Mouse (Mus musculus): ENCODE data around the gene Cfap221. TPM values are rescaled to one million over a fixed set of nuclear protein-coding genes. Genes with fewer than 3 reads are reported as not detected.

Cfap221 gene
- total and polyA plus RNA-seq, 3 experiments = not detected

DNA sequence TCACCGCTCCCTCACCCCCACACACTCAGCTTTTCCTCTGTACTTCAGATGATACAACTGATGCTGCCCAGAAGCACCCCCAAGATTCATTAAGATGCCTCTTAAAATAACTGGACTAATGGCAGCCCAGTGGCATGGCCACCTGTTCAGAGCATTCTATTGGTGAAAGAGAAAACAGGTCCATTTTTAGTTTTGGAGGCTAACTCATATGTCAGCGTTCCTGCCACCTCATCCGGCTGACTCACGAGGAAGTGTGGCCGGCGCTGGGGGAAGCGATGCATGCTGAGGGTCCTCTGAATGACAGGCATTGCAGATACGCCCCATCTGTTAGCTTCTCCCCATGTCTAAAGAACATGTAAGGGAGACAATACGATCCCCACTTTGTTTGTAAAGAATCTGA is 41.6 kb upstream of the Cfap221 start:
- Histone ChIP-seq H3K27me3 (ENCODE audit: control insufficient read depth in 1 of 2, insufficient read depth in 2 of 2, low read length in 2 of 2) (no peaks in the 10 kb centered on the region), H3K4me3 (ENCODE audit: control insufficient read depth in 1 of 2, insufficient read depth in 1 of 2, low read depth in 2 of 2, low read length in 2 of 2) (no peak overlapping the region), H3K79me2 (ENCODE audit: control insufficient read depth, insufficient read depth, low read length, poor library complexity) (no peaks in the 10 kb centered on the region), H3K36me3 (ENCODE audit: control insufficient read depth in 1 of 2, insufficient read depth in 2 of 2, low read length in 2 of 2) (no peaks in the 10 kb centered on the region), H3K9ac (ENCODE audit: control insufficient read depth, low read depth, low read length, poor library complexity, severe bottlenecking) (no peak overlapping the region), H3K9me3 (replicated peaks; ENCODE audit: insufficient read depth, low read length) (no peaks in the 10 kb centered on the region), H3K4me1 (ENCODE audit: control insufficient read depth in 1 of 2, insufficient read depth in 2 of 2, low read length in 2 of 2) (no peaks in the 10 kb centered on the region), H3K27ac (ENCODE audit: control insufficient read depth, low read depth, low read length) (no peak overlapping the region)
- no peak for TF ChIP-seq POLR2AphosphoS5 (IDR thresholded peaks at IDR 0.05; ENCODE audit: borderline replicate concordance, low read depth, low read length)
- TF ChIP-seq ZKSCAN1 (IDR thresholded peaks at IDR 0.05; ENCODE audit: low read depth, low read length) = no peak
- TF ChIP-seq TAL1 (IDR thresholded peaks at IDR 0.05; ENCODE audit: low read length) = no peak
- TF ChIP-seq ZNF384 (IDR thresholded peaks at IDR 0.05; ENCODE audit: low read depth, low read length) = no peak
- no peak for TF ChIP-seq SIN3A (IDR thresholded peaks at IDR 0.05; ENCODE audit: low read length)
- no peak for TF ChIP-seq POLR2AphosphoS2 (IDR thresholded peaks at IDR 0.05; ENCODE audit: low read length)
- TF ChIP-seq NRF1 (IDR thresholded peaks at IDR 0.05; ENCODE audit: insufficient read depth, low read depth, low read length, poor library complexity, severe bottlenecking) = no peak
- TF ChIP-seq EP300 (IDR thresholded peaks at IDR 0.05; ENCODE audit: low read depth in 1 of 2, low read length in 2 of 2) = no peak
- TF ChIP-seq CHD2 (IDR thresholded peaks at IDR 0.05; ENCODE audit: low read length) = no peak
- no peak for TF ChIP-seq MAZ (IDR thresholded peaks at IDR 0.05; ENCODE audit: low read depth, low read length)
- TF ChIP-seq TBP (IDR thresholded peaks at IDR 0.05; ENCODE audit: low read depth, low read length) = no peak
- TF ChIP-seq ZC3H11A (IDR thresholded peaks at IDR 0.05; ENCODE audit: low read depth, low read length) = no peak
- TF ChIP-seq MXI1 (IDR thresholded peaks at IDR 0.05; ENCODE audit: low read depth, low read length) = no peak
- TF ChIP-seq HCFC1 (IDR thresholded peaks at IDR 0.05; ENCODE audit: low read depth, low read length) = no peak
- no peak for TF ChIP-seq USF1 (IDR thresholded peaks at IDR 0.05; ENCODE audit: low read depth, low read length)
- TF ChIP-seq CTCF (IDR thresholded peaks at IDR 0.05 in 2 of 3, conservative IDR thresholded peaks at IDR 0.05 in 1 of 3; ENCODE audit: control insufficient read depth in 1 of 3, insufficient read depth in 1 of 3, low read depth in 2 of 3, low read length in 3 of 3, poor library complexity in 1 of 3, severe bottlenecking in 1 of 3) = no peak
- TF ChIP-seq USF2 (IDR thresholded peaks at IDR 0.05; ENCODE audit: borderline replicate concordance in 1 of 2, insufficient read depth in 1 of 2, low read depth in 1 of 2, low read length in 2 of 2) = no peak
- TF ChIP-seq MEF2A (IDR thresholded peaks at IDR 0.05; ENCODE audit: extremely low read depth, insufficient replicate concordance, low read depth, low read length, poor library complexity, severe bottlenecking) = no peak
- DNase-seq (ENCODE audit: low read depth, low spot score) = no peak

DNA sequence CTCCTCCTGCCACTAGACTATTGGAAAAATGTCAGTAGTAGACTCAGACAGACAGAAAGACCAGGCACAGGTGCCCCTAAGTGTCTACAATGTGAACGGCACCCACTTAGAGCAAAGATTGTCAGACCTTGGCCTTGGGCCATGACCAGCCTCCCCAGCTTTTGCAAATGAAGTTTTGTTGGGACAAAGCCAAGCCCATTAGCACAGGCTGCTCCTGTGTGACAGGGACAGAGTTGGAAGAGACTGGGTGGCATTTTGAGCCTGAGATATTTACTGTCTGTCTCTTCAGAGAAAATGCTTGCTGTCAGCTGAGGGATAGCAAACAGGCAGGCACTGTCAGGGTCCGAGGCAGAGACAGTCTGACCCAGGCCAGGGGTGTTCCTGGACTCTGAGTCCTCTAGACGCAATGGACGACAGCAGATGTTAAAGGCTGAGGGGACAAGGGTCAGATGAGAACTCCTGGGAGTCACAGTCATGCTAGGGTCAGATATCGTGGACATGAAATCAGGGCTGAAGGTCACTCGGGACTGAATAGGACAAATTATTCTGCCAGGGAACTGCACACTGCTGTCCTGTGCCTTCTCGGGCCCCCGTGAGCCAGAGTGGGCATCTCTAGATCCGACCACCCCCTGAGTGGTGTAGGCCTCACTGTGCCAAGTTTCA is 40.1 kb upstream of the Cfap221 start:
- H3K4me3 ChIP-seq (ENCODE audit: control insufficient read depth in 1 of 2, insufficient read depth in 1 of 2, low read depth in 2 of 2, low read length in 2 of 2) = no peak overlapping the region
- TF ChIP-seq MEF2A (IDR thresholded peaks at IDR 0.05; ENCODE audit: extremely low read depth, insufficient replicate concordance, low read depth, low read length, poor library complexity, severe bottlenecking) (no peak), EP300 (IDR thresholded peaks at IDR 0.05; ENCODE audit: low read depth in 1 of 2, low read length in 2 of 2) (no peak), MAFK (IDR thresholded peaks at IDR 0.05; ENCODE audit: borderline replicate concordance, low read depth, low read length) (no peak), SIN3A (IDR thresholded peaks at IDR 0.05; ENCODE audit: low read length) (no peak), MAX (IDR thresholded peaks at IDR 0.05; ENCODE audit: low read length) (no peak), POLR2AphosphoS5 (IDR thresholded peaks at IDR 0.05; ENCODE audit: borderline replicate concordance, low read depth, low read length) (no peak), MXI1 (IDR thresholded peaks at IDR 0.05; ENCODE audit: low read depth, low read length) (no peak), NELFE (IDR thresholded peaks at IDR 0.05; ENCODE audit: low read depth, low read length) (no peak), USF2 (IDR thresholded peaks at IDR 0.05; ENCODE audit: borderline replicate concordance in 1 of 2, insufficient read depth in 1 of 2, low read depth in 1 of 2, low read length in 2 of 2) (no peak), UBTF (IDR thresholded peaks at IDR 0.05; ENCODE audit: borderline replicate concordance, insufficient read depth, low read depth, low read length) (no peak), POLR2A (IDR thresholded peaks at IDR 0.05; ENCODE audit: control insufficient read depth in 1 of 2, insufficient read depth in 1 of 2, low read depth in 1 of 2, low read length in 2 of 2, poor library complexity in 1 of 2) (no peak)
- H3K9ac ChIP-seq (ENCODE audit: control insufficient read depth, low read depth, low read length, poor library complexity, severe bottlenecking) = no peak overlapping the region
- H3K27me3 ChIP-seq (ENCODE audit: control insufficient read depth in 1 of 2, insufficient read depth in 2 of 2, low read length in 2 of 2) = no peaks in the 10 kb centered on the region
- no peaks in the 10 kb centered on the region for H3K9me3 ChIP-seq (replicated peaks; ENCODE audit: insufficient read depth, low read length)
- H3K79me2 ChIP-seq (ENCODE audit: control insufficient read depth, insufficient read depth, low read length, poor library complexity) = no peaks in the 10 kb centered on the region
- H3K4me1 ChIP-seq (ENCODE audit: control insufficient read depth in 1 of 2, insufficient read depth in 2 of 2, low read length in 2 of 2) = no peaks in the 10 kb centered on the region
- peak; percentile 68 for DNase-seq (ENCODE audit: low read depth, low spot score)
- no peak overlapping the region for H3K27ac ChIP-seq (ENCODE audit: control insufficient read depth, low read depth, low read length)
- no peaks in the 10 kb centered on the region for H3K36me3 ChIP-seq (ENCODE audit: control insufficient read depth in 1 of 2, insufficient read depth in 2 of 2, low read length in 2 of 2)

All from MEL (cell line).